Mouse (Mus musculus): ENCODE measurements around the gene Tax1bp1.
"Not testable (repeated sequence)": the region's sequence is repeated elsewhere in the genome, so short reads cannot be mapped to it uniquely, and the experiment has no call there.

The Tax1bp1 gene

DNA sequence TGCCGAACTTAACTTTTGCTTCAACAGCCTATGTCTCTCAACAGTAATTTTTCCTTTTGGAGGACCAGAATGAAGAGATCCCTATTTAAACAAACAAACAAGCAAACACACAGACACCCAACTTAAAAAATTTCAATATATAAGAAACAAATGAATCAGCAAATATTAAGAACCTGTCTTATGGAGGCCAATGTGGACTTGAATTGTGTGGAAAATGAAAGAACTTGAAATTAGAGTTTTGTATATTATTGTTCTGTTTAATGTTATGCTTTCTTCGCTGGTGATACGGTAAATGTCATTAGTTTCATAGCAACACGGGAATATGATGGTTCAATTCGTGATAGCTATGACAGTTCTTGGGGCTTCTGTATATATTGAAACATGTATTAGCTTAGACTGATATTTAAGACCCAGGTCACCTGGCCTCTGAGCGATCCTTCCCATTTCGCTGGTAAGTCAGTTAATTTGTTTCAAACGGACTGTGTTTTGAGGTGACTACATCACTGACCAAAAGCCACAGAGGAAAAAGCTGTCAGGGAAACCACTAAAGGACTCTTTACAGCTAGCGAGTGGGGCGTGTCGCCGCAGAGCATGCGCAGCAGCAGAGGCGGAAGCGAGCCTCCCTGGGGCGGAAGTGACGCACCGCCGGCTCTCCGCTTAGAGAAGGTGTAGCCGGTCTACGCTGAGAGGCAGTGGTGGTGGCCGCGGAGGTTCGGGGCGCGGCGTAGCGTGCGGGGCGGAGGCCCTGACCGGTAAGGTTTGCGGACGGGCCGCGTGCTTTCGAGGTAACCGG is at the start of gene Tax1bp1:
Gene Tax1bp1, plus strand, starts transcription at position 626 of the 793 bp plus-strand sequence.
- DNase-seq, result peak; percentile 89 to 90

GRCm38 (mm10) chr6:52667641-52668040 is 45.9 kb upstream of the Tax1bp1 start:
- no peak for DNase-seq

GRCm38 (mm10) chr6:52669878-52670277 is 43.7 kb upstream of the Tax1bp1 start:
- DNase-seq, result not testable (repeated sequence)

DNA sequence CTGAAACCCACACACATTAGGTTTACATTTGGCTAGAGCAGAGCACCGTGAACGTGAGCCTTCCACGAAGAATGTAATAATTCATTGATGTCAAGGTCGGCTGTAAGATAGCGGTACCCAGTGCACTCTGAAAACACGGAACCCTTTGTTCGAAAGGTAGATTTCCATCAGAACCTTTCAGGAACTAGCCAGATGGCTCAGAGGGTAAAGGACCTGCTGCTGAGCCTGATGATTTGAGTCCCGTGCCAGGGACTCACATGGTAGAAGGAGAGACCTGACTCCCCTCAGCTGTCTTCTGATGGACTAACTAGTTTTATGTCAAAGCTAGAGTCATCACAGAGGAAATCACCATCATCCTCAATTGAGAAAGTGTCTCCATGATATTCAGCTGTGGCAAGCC is 41.7 kb upstream of the Tax1bp1 start:
- DNase-seq, result no peak

- no peak for DNase-seq
Observed at GRCm38 (mm10) chr6:52672539-52672938, 41.0 kb upstream of the Tax1bp1 start.

- DNase-seq, result no peak
Observed at GRCm38 (mm10) chr6:52673706-52674105, 39.8 kb upstream of the Tax1bp1 start.

- no peak for DNase-seq
Observed at GRCm38 (mm10) chr6:52674541-52674940, 39.0 kb upstream of the Tax1bp1 start.

- DNase-seq, result no peak
Observed at GRCm38 (mm10) chr6:52675222-52675921, 38.2 kb upstream of the Tax1bp1 start.

DNA sequence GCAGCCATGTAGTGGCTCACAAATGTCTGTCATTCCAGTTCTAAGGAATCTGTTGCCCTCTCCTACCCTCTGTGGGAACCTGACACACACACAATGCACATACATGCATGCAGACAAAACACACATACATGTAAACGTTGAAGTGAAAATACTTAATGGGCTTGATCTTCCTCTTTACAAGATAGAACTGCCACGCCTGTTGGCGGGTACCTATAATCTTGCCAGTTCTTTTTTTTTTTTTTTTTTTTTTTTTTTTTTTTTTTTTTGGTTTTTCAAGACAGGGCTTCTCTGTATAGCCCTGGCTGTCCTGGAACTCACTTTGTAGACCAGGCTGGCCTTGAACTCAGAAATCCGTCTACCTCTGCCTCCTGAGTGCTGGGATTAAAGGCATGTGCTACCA is 36.0 kb upstream of the Tax1bp1 start:
- DNase-seq, result not testable (repeated sequence)

GRCm38 (mm10) chr6:52679565-52679964 is 34.0 kb upstream of the Tax1bp1 start:
- no peak for DNase-seq

DNA sequence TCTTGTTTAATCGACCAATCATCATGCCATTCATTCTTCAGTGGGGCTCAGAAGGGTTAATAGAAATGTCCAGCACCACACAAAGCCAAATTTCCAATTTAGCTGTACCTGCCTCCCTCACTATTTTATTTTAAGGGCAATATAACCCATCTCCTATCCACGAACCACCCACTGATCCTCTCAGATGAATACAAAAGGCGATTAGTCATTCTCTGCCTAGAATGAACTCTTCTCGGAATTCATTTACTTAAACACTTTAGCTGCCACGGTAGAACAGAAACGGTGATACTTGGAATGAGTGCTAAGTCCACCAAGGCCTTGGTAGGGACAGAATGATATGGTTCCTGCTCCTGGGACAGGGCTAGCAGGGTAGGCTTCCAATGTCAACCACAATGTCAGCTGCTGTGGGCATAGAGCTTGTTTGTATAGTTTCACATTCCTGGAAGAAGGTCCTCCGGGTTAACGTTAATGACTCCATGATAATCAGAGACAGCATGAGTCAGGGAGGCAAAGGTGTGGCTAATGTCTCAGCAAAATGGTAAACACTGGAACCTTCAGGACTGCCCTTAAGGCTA is 33.0 kb upstream of the Tax1bp1 start:
- DNase-seq, result no peak

DNA sequence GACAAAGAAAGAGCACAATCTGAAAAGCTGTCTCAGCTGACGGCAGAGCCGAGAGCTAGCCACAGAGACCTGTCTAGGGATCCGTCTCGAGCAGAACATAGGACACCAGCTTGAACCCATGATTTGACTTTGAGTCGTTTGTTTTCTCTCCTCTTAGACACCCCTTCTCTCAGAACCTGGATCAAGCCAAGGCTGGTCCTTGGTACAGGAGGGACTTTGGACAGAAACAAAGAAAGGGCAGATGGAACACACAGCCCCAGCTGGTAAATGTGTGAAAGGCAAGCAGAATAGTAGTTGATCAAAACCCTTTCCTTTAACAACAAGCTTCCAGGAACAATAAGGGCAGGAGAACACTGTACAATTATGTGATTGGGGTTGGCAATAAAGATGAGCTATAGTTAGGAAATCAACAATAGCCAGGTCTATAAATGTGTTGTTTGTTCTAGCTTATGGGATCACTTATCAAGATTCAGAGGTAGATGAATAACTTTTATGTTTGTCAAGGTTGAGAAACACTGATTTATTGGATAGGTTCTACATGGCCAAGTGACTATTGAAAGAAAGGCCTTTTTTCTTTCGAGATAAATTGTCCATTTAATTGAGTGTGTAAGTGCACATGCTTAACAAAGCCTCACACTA is 31.6 kb upstream of the Tax1bp1 start:
- no peak for DNase-seq

- DNase-seq, result no peak
Observed at GRCm38 (mm10) chr6:52682607-52683006, 30.9 kb upstream of the Tax1bp1 start.

- no peak for DNase-seq
Observed at GRCm38 (mm10) chr6:52686901-52687500, 26.5 kb upstream of the Tax1bp1 start.

DNA sequence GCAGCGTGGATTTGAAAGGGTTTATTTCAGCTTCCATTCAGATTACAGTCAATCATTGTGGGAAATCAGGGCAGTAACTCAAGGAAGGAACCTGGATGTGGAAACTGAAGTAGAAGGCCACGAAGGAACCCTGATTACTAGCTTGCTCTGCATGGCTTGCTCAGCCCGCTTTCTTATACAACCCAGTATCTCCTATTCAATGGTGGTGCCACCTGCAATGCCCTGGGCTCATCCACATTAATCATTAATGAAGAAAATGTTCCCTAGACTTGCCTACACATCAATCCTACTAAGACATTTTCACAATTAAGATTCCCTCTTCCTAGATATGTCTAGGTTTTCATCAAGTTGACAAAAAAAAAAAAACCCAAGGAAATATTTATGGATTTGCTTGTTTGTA is 23.2 kb upstream of the Tax1bp1 start:
- DNase-seq, result no peak

GRCm38 (mm10) chr6:52691800-52692199 is 21.7 kb upstream of the Tax1bp1 start:
- no peak for DNase-seq

GRCm38 (mm10) chr6:52692451-52693063 is 21.0 kb upstream of the Tax1bp1 start:
- DNase-seq, result no peak

- no peak for DNase-seq
Observed at GRCm38 (mm10) chr6:52697964-52698535, 15.5 kb upstream of the Tax1bp1 start.

- DNase-seq, result no peak
Observed at GRCm38 (mm10) chr6:52699050-52699449, 14.5 kb upstream of the Tax1bp1 start.

- no peak for DNase-seq
Observed at GRCm38 (mm10) chr6:52699899-52700298, 13.6 kb upstream of the Tax1bp1 start.

DNA sequence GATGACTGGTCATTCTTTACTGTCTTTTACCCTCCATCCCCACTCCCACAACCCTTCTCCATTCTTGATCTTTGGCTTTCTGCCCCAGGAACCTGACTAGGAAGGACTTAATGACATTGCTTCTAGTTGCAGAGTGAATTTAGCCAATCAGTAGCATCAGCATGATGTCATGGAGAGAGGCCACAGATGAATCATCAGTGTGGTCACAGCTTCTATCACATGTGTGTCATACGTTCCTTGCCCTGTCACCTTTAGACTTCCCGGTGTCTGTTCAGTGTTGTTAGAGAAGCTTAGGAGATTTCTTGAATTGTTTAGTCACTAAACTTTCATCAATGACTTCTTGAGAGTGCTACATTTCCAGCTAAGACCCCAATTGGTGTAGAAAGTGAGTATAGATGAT is 10.3 kb upstream of the Tax1bp1 start:
- no peak for DNase-seq

DNA sequence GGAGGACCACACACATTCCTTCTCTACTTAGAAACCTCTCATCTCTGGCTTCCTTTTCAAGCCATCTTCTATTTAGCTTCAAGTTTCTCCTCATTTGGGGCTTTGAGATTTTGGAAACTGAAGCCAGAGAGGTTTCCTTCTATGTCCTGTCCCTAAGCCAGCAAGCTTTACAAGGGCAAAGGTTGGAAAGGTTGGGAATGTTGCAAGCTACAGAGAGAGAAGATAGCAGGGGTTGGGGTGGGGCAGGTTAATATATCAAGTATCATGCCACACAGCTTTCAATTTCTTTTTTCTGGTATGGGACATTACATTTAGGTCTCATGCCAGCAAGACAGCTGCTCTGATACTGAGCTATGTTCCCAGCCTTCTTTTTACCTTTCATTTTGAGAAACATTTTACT is 8.2 kb upstream of the Tax1bp1 start:
- DNase-seq, result no peak
